Mouse (Mus musculus): ENCODE results near the gene Sytl1.
A peak's percentile ranks its signal among the peaks of the same experiment; 100 is the strongest.

GRCm38 (mm10) chr4:133277104-133278026, 14.5 kb upstream of the Sytl1 start, which contains the start of gene Tmem222:
- TF ChIP-seq CTCF (IDR thresholded peaks at IDR 0.05; ENCODE audit: low read depth) (no peak), EP300 (IDR thresholded peaks at IDR 0.05; ENCODE audit: low read depth) (peak; percentile 84; the same call in 1 of the 2 replicates)

Data from heart, postnatal 0 days (tissue).